Mouse (Mus musculus): Measurements from ENCODE around the gene Diras1. TPM values are rescaled to one million over a fixed set of nuclear protein-coding genes. Genes with fewer than 3 reads are reported as not detected.
A peak's percentile ranks its signal among the peaks of the same experiment; 100 is the strongest.

Diras1 gene
- total RNA-seq, 2 experiments from 2014 or later, result not detected

DNA sequence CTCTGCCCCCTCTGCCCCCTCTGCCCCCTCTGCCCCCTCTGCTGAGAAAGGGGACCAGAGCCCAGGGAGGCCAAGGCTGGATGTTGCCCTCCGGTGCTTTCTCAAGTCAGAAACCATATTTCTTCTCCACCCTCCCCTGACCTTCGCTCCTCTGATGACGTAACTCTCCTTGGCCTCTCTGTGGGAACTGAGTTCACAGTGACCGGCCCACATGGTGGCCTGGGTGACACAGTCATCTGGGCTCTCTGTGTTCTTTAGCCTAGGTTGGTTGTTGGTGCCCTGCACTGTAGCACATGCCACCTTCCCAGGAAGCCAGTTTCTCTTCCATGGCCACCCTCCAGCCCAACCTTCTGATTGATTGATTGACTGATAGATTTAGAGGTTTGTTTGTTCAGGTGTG lies 43.1 kb downstream of the Diras1 start:
- ATAC-seq (replicated peaks; ENCODE audit: poor library complexity, severe bottlenecking), result peak; percentile 43

DNA sequence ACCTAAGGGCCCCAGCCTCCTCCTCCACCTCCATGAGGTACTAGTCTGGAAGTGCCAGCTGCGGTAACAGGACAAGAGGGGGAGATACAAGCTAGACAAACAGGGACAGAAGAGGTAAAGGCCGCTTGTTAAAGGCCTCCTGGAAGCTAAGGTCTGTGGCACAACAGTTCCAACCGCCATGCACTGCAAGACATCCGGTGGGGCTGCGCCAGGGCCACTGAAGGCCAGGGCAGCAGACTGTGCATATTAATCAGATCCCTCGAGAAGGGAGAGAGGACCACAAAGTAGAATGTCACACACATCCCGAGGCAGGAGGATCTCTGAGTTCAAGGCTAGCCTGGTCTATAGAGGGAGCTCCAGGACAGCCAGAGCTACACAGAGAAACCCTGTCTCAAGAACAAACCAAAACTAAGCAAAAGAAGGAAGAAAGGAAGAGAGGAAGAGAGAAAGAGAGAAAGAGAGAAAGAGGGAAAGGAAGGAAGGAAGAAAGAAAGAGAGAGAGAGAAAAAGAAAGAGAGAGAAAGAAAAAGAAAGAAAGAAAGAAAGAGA lies 43.8 kb downstream of the Diras1 start:
- peak; percentile 87 for ATAC-seq (replicated peaks; ENCODE audit: poor library complexity, severe bottlenecking)

DNA sequence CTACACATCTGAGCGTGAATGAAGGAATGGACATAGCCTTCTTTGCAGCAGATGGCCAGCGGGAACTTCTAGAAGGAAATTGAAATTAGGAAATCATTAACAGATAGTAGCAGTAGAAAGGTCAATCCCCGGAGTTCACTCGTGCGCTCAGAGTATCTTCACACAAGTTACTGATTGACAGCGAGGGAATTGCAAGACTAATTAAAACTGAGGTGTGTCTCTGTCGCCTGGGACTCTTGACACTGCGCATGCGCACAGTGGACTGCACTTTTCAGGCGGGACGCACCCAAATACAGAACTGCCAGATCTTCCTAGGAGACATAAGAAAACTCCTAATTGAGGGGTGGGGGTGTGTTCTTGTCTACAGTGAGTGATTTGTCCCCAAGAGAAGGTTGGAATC lies 50.0 kb downstream of the Diras1 start:
- ATAC-seq (replicated peaks; ENCODE audit: poor library complexity, severe bottlenecking), result no peak

- no peak for ATAC-seq (replicated peaks; ENCODE audit: poor library complexity, severe bottlenecking)
Observed at GRCm38 (mm10) chr10:80973722-80974121, 51.7 kb downstream of the Diras1 start.

DNA sequence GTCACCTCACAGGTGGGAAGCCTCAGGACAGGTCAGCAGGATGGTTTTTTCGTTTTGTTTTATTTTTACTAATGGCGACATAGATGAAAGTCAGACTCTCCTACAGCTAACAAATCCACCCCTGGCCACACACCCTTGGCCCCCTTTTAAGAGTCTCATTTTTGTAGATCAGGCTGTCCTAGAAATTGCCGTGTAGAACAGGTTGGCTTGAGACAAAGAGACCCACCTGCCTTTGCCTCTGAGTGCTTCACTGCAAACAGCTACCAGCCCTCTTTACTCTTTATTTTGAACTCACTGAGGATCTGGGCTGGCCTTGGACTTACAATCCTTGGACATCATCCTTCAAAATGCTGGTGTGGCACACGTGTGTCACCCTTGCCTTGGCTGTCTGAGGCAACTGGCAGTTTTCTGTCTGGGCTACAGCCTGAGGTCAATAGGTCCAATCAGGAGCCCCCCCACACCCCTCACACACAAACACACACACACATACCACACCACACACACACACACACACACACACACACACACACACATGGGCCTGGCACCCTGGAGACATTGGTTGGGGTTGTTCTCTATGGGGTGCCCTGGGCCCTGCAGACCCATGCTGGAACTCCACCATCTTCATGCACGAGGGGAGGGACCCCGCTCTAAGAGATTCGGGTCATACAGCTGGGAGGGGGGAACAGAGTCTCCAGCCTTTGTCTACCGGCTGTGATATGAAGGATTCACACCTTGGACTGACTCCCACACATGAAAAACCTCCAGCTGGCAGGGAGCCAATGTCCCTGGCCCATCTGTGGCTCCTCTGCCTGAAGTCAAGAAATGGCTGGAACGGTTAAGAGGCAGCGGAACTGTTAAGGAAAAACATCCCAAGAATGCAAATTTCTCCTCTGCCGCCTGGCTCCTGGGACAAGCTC lies 53.1 kb downstream of the Diras1 start:
- no peak for ATAC-seq (replicated peaks; ENCODE audit: poor library complexity, severe bottlenecking)

GRCm38 (mm10) chr10:80971533-80971932 lies 53.9 kb downstream of the Diras1 start:
- ATAC-seq (replicated peaks; ENCODE audit: poor library complexity, severe bottlenecking), result no peak

DNA sequence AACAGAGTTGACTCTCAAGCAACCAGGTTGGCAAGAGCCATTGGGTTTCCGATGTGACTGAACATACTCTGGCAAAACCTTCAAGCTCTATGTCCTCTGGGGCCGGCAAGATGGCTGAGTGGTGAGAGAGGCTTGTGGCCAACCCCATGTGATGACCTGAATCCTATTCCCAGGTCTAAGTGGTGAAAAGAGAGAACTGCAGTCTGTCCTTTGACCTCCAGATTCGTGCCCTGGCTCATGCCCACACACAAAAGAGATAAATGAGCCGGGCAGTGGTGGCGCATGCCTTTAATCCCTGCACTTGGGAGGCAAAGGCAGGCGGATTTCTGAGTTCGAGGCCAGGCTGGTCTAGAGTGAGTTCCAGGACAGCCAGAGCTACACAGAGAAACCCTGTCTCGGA lies 55.3 kb downstream of the Diras1 start:
- no peak for ATAC-seq (replicated peaks; ENCODE audit: poor library complexity, severe bottlenecking)

Other genes starting within 250 kb of the Diras1 start
- 88.0 and 106 TPM in 2 replicates for gene Sf3a2, start 227.5 kb downstream of the Diras1 start, total RNA-seq (2014; fragmentation: Nextera tagmentation)
- gene Sf3a2, start 227.5 kb downstream of the Diras1 start, total RNA-seq (2017), result 13.8 and 18.3 TPM in 2 replicates
- 99.1 and 108 TPM in 2 replicates for gene Plekhj1, start 227.0 kb downstream of the Diras1 start, total RNA-seq (2014; fragmentation: Nextera tagmentation)
- 33.0 and 33.7 TPM in 2 replicates for gene Plekhj1, start 227.0 kb downstream of the Diras1 start, total RNA-seq (2017)
- gene Amh, start 220.4 kb downstream of the Diras1 start, total RNA-seq (2014; fragmentation: Nextera tagmentation), result not detected in 2 replicates
- gene Amh, start 220.4 kb downstream of the Diras1 start, total RNA-seq (2017), result 0.15 TPM in 1 of 2 replicates, not detected in the other
- not detected in 2 replicates for gene Jsrp1, start 212.2 kb downstream of the Diras1 start, total RNA-seq (2014; fragmentation: Nextera tagmentation)
- not detected in 2 replicates for gene Jsrp1, start 212.2 kb downstream of the Diras1 start, total RNA-seq (2017)
- 1,332 and 1,363 TPM in 2 replicates for gene Oaz1, start 199.0 kb downstream of the Diras1 start, total RNA-seq (2014; fragmentation: Nextera tagmentation)
- gene Oaz1, start 199.0 kb downstream of the Diras1 start, total RNA-seq (2017), result 324 and 374 TPM in 2 replicates
- gene Lingo3, start 181.6 kb downstream of the Diras1 start, total RNA-seq (2014; fragmentation: Nextera tagmentation), result 0.21 TPM in 1 of 2 replicates, not detected in the other
- 0.15 TPM in 1 of 2 replicates, not detected in the other for gene Lingo3, start 181.6 kb downstream of the Diras1 start, total RNA-seq (2017)
- 207 and 210 TPM in 2 replicates for gene Lsm7, start 170.5 kb downstream of the Diras1 start, total RNA-seq (2014; fragmentation: Nextera tagmentation)
- gene Lsm7, start 170.5 kb downstream of the Diras1 start, total RNA-seq (2017), result 378 and 439 TPM in 2 replicates
- gene Sppl2b, start 170.4 kb downstream of the Diras1 start, total RNA-seq (2014; fragmentation: Nextera tagmentation), result 15.2 and 20.9 TPM in 2 replicates
- gene Sppl2b, start 170.4 kb downstream of the Diras1 start, total RNA-seq (2017), result 12.2 and 14.1 TPM in 2 replicates
- gene Tmprss9, start 153.8 kb downstream of the Diras1 start, total RNA-seq (2014; fragmentation: Nextera tagmentation), result not detected in 2 replicates
- not detected in 2 replicates for gene Tmprss9, start 153.8 kb downstream of the Diras1 start, total RNA-seq (2017)
- 145 and 158 TPM in 2 replicates for gene Timm13, start 124.7 kb downstream of the Diras1 start, total RNA-seq (2014; fragmentation: Nextera tagmentation)
- 38.2 and 50.4 TPM in 2 replicates for gene Timm13, start 124.7 kb downstream of the Diras1 start, total RNA-seq (2017)
- gene Lmnb2, start 107.4 kb downstream of the Diras1 start, total RNA-seq (2014; fragmentation: Nextera tagmentation), result 24.9 and 35.1 TPM in 2 replicates
- gene Lmnb2, start 107.4 kb downstream of the Diras1 start, total RNA-seq (2017), result 56.2 and 62.8 TPM in 2 replicates
- gene Gadd45b, start 95.6 kb downstream of the Diras1 start, total RNA-seq (2014; fragmentation: Nextera tagmentation), result 20.1 and 21.5 TPM in 2 replicates
- gene Gadd45b, start 95.6 kb downstream of the Diras1 start, total RNA-seq (2017), result 25.6 and 27.6 TPM in 2 replicates
- gene Gng7, start 10.7 kb downstream of the Diras1 start, total RNA-seq (2014; fragmentation: Nextera tagmentation), result 0.30 and 1.5 TPM in 2 replicates
- 0.09 and 0.46 TPM in 2 replicates for gene Gng7, start 10.7 kb downstream of the Diras1 start, total RNA-seq (2017)
- 3.1 and 5.9 TPM in 2 replicates for gene Slc39a3, start 11.8 kb upstream of the Diras1 start, total RNA-seq (2014; fragmentation: Nextera tagmentation)
- 4.3 and 5.3 TPM in 2 replicates for gene Slc39a3, start 11.8 kb upstream of the Diras1 start, total RNA-seq (2017)
- 33.8 and 47.9 TPM in 2 replicates for gene Sgta, start 34.5 kb upstream of the Diras1 start, total RNA-seq (2014; fragmentation: Nextera tagmentation)
- 37.5 and 41.7 TPM in 2 replicates for gene Sgta, start 34.5 kb upstream of the Diras1 start, total RNA-seq (2017)
- gene Thop1, start 44.4 kb upstream of the Diras1 start, total RNA-seq (2014; fragmentation: Nextera tagmentation), result 23.3 and 24.4 TPM in 2 replicates
- gene Thop1, start 44.4 kb upstream of the Diras1 start, total RNA-seq (2017), result 24.7 and 26.3 TPM in 2 replicates
- gene Creb3l3, start 73.2 kb upstream of the Diras1 start, total RNA-seq (2014; fragmentation: Nextera tagmentation), result 0.43 TPM in 1 of 2 replicates, not detected in the other
- 0.86 and 1.3 TPM in 2 replicates for gene Creb3l3, start 73.2 kb upstream of the Diras1 start, total RNA-seq (2017)
- gene Map2k2, start 80.3 kb upstream of the Diras1 start, total RNA-seq (2014; fragmentation: Nextera tagmentation), result 35.0 and 72.7 TPM in 2 replicates
- gene Map2k2, start 80.3 kb upstream of the Diras1 start, total RNA-seq (2017), result 46.7 and 50.8 TPM in 2 replicates
- gene Zbtb7a, start 109.6 kb upstream of the Diras1 start, total RNA-seq (2014; fragmentation: Nextera tagmentation), result 16.1 and 20.6 TPM in 2 replicates
- 7.1 and 8.0 TPM in 2 replicates for gene Zbtb7a, start 109.6 kb upstream of the Diras1 start, total RNA-seq (2017)
- 6.3 and 22.9 TPM in 2 replicates for gene Pias4, start 142.3 kb upstream of the Diras1 start, total RNA-seq (2014; fragmentation: Nextera tagmentation)
- 7.8 and 8.1 TPM in 2 replicates for gene Pias4, start 142.3 kb upstream of the Diras1 start, total RNA-seq (2017)
- gene Eef2, start 151.0 kb upstream of the Diras1 start, total RNA-seq (2014; fragmentation: Nextera tagmentation), result 843 and 1,029 TPM in 2 replicates
- 1,504 and 1,576 TPM in 2 replicates for gene Eef2, start 151.0 kb upstream of the Diras1 start, total RNA-seq (2017)
- gene Dapk3, start 157.3 kb upstream of the Diras1 start, total RNA-seq (2014; fragmentation: Nextera tagmentation), result 25.7 and 40.8 TPM in 2 replicates
- gene Dapk3, start 157.3 kb upstream of the Diras1 start, total RNA-seq (2017), result 20.5 and 33.0 TPM in 2 replicates
- gene 4930442H23Rik, start 158.2 kb upstream of the Diras1 start, total RNA-seq (2014; fragmentation: Nextera tagmentation), result not detected in 2 replicates
- not detected in 2 replicates for gene 4930442H23Rik, start 158.2 kb upstream of the Diras1 start, total RNA-seq (2017)
- not detected in 2 replicates for gene Nmrk2, start 176.4 kb upstream of the Diras1 start, total RNA-seq (2014; fragmentation: Nextera tagmentation)
- not detected in 2 replicates for gene Nmrk2, start 176.4 kb upstream of the Diras1 start, total RNA-seq (2017)
- gene Atcay, start 205.2 kb upstream of the Diras1 start, total RNA-seq (2014; fragmentation: Nextera tagmentation), result not detected in 2 replicates
- gene Atcay, start 205.2 kb upstream of the Diras1 start, total RNA-seq (2017), result not detected in 2 replicates
- not detected in 2 replicates for gene Zfr2, start 207.5 kb upstream of the Diras1 start, total RNA-seq (2014; fragmentation: Nextera tagmentation)
- 0.13 TPM in 1 of 2 replicates, not detected in the other for gene Zfr2, start 207.5 kb upstream of the Diras1 start, total RNA-seq (2017)
- 16.8 and 35.6 TPM in 2 replicates for gene Matk, start 227.3 kb upstream of the Diras1 start, total RNA-seq (2014; fragmentation: Nextera tagmentation)
- 39.1 and 43.9 TPM in 2 replicates for gene Matk, start 227.3 kb upstream of the Diras1 start, total RNA-seq (2017)
- gene Mrpl54, start 241.3 kb upstream of the Diras1 start, total RNA-seq (2014; fragmentation: Nextera tagmentation), result 94.0 and 105 TPM in 2 replicates
- 161 and 185 TPM in 2 replicates for gene Mrpl54, start 241.3 kb upstream of the Diras1 start, total RNA-seq (2017)
- 19.7 and 29.1 TPM in 2 replicates for gene Apba3, start 241.3 kb upstream of the Diras1 start, total RNA-seq (2014; fragmentation: Nextera tagmentation)
- gene Apba3, start 241.3 kb upstream of the Diras1 start, total RNA-seq (2017), result 14.2 and 19.9 TPM in 2 replicates

Data from granulocyte monocyte progenitor cell, adult 5-6 weeks (primary cell).